Mouse (Mus musculus): Measurements from ENCODE around the gene Rasgrf2. TPM values are rescaled to one million over a fixed set of nuclear protein-coding genes. Genes with fewer than 3 reads are reported as not detected.
A peak's percentile ranks its signal among the peaks of the same experiment; 100 is the strongest.
"Not testable (repeated sequence)": the region's sequence is repeated elsewhere in the genome, so short reads cannot be mapped to it uniquely, and the experiment has no call there.

Gene Rasgrf2
- 0.02 TPM in 1 of 2 replicates, not detected in the other for polyA plus RNA-seq (2016; fragmentation: Nextera tagmentation; extraction: Ambion mirVana)

DNA sequence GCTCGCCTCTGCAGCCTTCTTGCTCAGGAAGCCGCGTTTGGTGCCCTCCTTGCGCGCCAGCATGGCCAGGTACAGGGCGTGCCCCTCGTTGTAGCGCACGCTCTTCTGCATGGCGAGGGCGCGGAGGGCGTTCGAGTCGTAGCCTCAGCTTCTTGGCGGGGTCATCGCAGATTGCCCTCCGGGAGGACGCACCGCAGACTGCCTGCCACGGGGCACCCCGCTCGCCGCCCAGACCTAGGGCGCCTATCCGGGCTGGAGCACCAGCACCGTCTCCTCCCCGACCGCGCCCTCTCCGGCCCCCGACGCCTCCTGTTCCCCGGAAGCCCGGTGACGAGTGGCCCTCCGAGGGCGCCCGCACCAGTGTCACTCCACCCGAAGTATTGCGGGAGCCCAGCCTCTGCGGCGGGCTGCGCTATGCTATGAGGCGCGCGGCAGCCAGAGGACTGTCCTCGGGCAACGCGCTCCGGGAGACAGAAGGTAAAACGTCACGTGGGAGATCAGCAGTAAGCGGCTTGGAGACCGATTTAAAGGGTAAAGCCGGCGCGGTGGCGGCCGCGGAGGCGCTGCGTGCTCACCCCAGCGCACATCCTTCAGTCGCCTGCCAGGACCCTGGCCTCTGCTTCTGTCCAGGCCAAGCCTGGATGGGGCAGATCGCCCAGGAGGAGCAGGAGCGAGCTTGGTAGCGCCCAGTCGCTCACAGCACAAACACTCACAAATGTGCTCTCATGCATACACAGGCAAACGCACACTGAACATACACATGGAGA is at the start of gene Rasgrf2:
TSS of gene Rasgrf2 (minus strand) at position 273 of the 767 bp plus-strand sequence.
- H3K36me3 ChIP-seq (replicated peaks): no peaks in the 10 kb centered on the region
- H3K27ac ChIP-seq: no peak within 1 kb of the TSS
- WGBS: 2% methylated on average over 70 of the region's 70 CpGs
- peaks cover 12% of the 10 kb centered on the region for H3K4me1 ChIP-seq
- H3K4me3 ChIP-seq: peak within 1 kb of the TSS; percentile 63
- no peaks in the 10 kb centered on the region for H3K9me3 ChIP-seq
- peak; percentile 26 for DNase-seq (ENCODE audit: extremely low spot score, low spot score)
- H3K27me3 ChIP-seq (ENCODE audit: poor library complexity, severe bottlenecking): peaks cover 45% of the 10 kb centered on the region

DNA sequence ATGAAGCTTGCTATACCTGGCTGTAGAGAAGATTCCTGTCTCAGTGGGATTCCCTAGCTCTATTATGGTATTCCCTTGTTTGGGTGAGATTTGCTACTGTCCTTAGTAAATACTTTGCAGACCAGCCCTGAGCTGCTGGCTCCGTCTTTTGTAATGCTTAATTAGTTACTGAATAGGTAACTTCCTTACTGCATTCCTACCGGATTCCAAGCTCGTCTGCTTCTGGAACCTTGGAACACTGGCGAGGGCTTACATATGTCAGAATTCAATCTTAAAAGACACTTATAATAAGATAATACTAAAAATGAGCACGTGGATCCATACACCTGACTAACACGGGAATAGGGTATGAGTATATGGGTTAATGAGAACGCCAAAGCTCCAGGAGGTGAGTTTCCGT is 41.2 kb upstream of the Rasgrf2 start:
- DNase-seq (ENCODE audit: extremely low spot score, low spot score); H3K4me3 ChIP-seq; H3K27ac ChIP-seq; H3K4me1 ChIP-seq; H3K36me3 ChIP-seq (replicated peaks); H3K9me3 ChIP-seq; H3K27me3 ChIP-seq (ENCODE audit: poor library complexity, severe bottlenecking): not testable (repeated sequence)
- whole genome bisulfite sequencing: 85% methylated on average over 8 of the region's 8 CpGs

DNA sequence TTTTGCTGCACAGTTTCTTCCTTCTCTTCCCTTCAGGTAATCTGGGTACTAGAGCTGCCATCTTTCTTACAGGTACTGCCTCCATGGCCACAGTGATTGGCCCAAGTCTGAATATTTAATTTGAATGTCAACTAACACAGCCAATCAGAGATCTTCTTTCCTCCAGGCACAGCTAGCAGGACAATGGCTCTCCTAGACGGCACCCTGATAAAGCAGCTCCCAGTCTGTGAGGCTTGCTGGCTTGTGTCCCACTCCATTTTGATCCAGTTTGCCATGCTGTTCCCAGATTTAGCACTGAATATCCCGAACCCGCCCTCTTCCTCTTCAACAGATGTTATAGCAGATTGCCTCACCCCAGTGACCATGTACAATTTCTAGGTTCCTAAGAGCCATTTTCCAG is 19.1 kb upstream of the Rasgrf2 start:
- no peak overlapping the region for H3K27ac ChIP-seq
- H3K36me3 ChIP-seq (replicated peaks): no peaks in the 10 kb centered on the region
- H3K4me1 ChIP-seq: no peaks in the 10 kb centered on the region
- WGBS: 84% methylated on average over 3 of the region's 3 CpGs
- no peaks in the 10 kb centered on the region for H3K27me3 ChIP-seq (ENCODE audit: poor library complexity, severe bottlenecking)
- H3K4me3 ChIP-seq: no peak overlapping the region
- H3K9me3 ChIP-seq: peaks cover 8% of the 10 kb centered on the region
- DNase-seq (ENCODE audit: extremely low spot score, low spot score): no peak

DNA sequence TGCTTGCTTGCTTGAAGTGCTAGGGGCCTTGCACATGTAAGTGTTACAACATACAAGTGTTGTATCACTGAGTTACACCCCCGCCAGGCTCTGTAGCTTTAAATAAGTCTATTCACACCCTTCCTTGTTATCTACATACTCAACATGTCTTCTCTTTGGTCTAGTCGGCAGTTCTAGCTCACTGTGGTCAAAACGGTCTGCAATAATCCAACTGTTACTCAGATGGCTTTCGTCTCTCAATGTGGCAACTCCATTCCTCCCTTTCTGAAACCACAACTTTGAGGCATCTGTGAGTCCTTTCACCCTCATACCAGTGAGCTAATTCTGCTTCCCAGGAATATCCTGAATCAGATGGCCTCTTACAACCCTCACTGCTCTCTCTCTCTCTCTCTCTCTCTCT is 17.4 kb upstream of the Rasgrf2 start:
- Histone ChIP-seq H3K4me1 (no peaks in the 10 kb centered on the region), H3K9me3 (peaks cover 25% of the 10 kb centered on the region), H3K36me3 (replicated peaks) (no peaks in the 10 kb centered on the region), H3K27ac (no peak overlapping the region), H3K4me3 (no peak overlapping the region), H3K27me3 (ENCODE audit: poor library complexity, severe bottlenecking) (no peaks in the 10 kb centered on the region)
- no peak for DNase-seq (ENCODE audit: extremely low spot score, low spot score)
- 86% methylated on average over 4 of the region's 4 CpGs for WGBS

DNA sequence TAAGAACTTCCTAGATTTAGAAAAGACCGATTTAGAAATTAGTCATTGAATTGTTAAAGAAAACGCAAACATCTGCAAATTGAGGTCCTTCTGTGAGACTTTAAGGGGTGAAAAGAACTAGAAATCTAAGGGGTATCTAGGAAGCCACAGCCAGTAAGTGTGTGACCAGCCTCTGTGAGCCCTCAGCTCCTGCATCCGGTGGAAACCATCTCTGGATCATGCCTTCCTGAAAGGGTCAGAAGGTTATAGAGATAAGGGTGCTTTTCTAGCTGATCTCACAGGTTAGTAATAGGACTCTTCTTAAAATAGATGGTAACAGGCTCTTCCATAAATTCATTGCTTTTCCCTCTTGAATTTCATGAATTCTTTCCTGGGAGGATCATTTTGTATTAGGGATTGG is 3.3 kb upstream of the Rasgrf2 start:
- Histone ChIP-seq H3K4me1 (peaks cover 12% of the 10 kb centered on the region), H3K9me3 (no peaks in the 10 kb centered on the region), H3K36me3 (replicated peaks) (no peaks in the 10 kb centered on the region), H3K27me3 (ENCODE audit: poor library complexity, severe bottlenecking) (peaks cover 37% of the 10 kb centered on the region), H3K27ac (no peak overlapping the region), H3K4me3 (no peak overlapping the region)
- DNase-seq (ENCODE audit: extremely low spot score, low spot score): no peak
- WGBS: 91% methylated on average over 3 of the region's 3 CpGs

DNA sequence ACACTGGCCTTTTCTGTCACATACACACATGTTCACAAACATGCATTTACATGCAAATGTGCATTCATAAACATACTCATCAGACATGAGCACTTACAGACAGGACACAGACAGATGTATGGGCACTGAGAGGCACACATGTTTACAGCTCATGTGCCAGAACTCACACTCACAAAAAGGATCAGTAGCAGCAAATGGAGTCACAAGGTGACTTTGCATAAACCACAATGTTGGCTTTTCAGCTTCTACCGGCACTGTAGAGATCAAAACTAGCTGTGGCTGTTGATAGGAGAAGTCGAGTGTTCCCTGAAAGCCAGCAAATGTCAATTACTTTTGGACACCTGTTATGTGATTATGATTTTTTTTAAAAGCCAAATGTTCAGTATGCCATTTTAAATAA is 1.1 kb upstream of the Rasgrf2 start:
- H3K36me3 ChIP-seq (replicated peaks): no peaks in the 10 kb centered on the region
- no peaks in the 10 kb centered on the region for H3K9me3 ChIP-seq
- no peak overlapping the region for H3K4me3 ChIP-seq
- 80% methylated on average over 2 of the region's 2 CpGs for WGBS
- H3K4me1 ChIP-seq: peaks cover 12% of the 10 kb centered on the region
- no peak overlapping the region for H3K27ac ChIP-seq
- DNase-seq (ENCODE audit: extremely low spot score, low spot score): no peak
- H3K27me3 ChIP-seq (ENCODE audit: poor library complexity, severe bottlenecking): peaks cover 45% of the 10 kb centered on the region

DNA sequence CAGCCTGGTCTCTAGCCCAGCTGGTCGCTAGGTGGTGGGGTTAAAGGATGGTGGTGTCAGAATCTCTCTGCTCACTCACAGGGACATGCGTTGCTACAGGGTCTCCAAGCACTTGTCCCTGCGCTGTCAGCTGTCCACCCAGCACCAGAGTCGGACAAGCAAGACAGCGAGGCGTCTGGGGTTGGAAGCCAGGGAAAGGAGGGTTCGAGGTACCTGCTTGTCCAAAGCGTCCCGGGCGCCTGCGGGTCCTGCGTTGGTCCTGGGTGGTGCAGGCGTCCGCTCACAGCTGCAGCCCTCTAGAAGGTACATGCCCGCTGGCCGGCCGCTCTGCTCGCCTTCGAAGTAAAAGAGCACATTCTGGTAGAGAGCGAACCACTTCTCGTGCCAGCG is 467 bp downstream of the Rasgrf2 start:
- 14% methylated on average over 22 of the region's 22 CpGs for WGBS
- peak; percentile 30 for DNase-seq (ENCODE audit: extremely low spot score, low spot score)
- Histone ChIP-seq H3K27ac (no peak overlapping the region), H3K4me3 (peak overlapping the region; percentile 63), H3K4me1 (peaks cover 12% of the 10 kb centered on the region), H3K9me3 (no peaks in the 10 kb centered on the region), H3K27me3 (ENCODE audit: poor library complexity, severe bottlenecking) (peaks cover 45% of the 10 kb centered on the region), H3K36me3 (replicated peaks) (no peaks in the 10 kb centered on the region)

DNA sequence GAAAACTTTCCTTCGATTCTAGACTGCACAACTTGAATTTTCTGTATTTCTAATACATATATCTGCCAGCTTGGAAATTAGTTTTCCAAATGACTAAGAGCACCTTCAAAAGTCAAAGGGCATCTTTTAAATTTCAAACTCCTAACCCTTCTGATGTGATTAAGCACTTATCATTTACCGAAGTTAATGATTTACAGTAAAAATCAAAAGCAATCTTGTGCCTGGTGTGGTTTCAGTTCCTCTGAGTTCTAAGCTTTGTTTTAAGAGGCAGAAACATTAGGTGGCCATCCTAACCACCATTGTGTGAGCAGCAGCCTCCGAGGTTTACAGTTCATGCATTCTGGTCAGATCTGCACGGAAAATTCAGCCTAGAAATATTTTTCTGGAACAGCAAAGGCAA is 1.6 kb downstream of the Rasgrf2 start:
- no peaks in the 10 kb centered on the region for H3K9me3 ChIP-seq
- H3K36me3 ChIP-seq (replicated peaks): no peaks in the 10 kb centered on the region
- no peak overlapping the region for H3K4me3 ChIP-seq
- H3K4me1 ChIP-seq: peaks cover 12% of the 10 kb centered on the region
- no peak overlapping the region for H3K27ac ChIP-seq
- WGBS: 87% methylated on average over 4 of the region's 4 CpGs
- no peak for DNase-seq (ENCODE audit: extremely low spot score, low spot score)
- peaks cover 45% of the 10 kb centered on the region for H3K27me3 ChIP-seq (ENCODE audit: poor library complexity, severe bottlenecking)

DNA sequence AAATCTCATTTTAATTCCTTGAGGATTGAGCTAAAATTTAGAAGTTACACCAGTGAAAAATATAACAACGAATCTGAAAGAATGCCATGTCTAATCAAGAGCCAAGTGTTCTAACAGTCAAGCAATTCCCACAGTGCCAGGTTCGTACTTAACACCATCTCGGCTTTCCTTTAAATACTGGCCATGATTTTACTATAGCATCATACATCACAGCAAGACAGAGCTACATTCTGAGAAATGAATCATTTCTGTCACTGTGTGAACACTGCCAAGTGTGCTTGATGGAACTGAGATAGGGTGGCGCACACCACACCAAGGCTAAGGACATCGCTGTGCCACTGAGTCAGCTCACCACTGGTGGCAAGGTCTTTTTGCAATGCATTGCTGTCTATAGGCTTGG is 5.6 kb downstream of the Rasgrf2 start:
- Histone ChIP-seq H3K4me3 (no peak overlapping the region), H3K4me1 (peaks cover 1% of the 10 kb centered on the region), H3K9me3 (no peaks in the 10 kb centered on the region), H3K27me3 (ENCODE audit: poor library complexity, severe bottlenecking) (peaks cover 19% of the 10 kb centered on the region), H3K36me3 (replicated peaks) (no peaks in the 10 kb centered on the region), H3K27ac (no peak overlapping the region)
- no peak for DNase-seq (ENCODE audit: extremely low spot score, low spot score)
- WGBS: 94% methylated on average over 5 of the region's 5 CpGs

DNA sequence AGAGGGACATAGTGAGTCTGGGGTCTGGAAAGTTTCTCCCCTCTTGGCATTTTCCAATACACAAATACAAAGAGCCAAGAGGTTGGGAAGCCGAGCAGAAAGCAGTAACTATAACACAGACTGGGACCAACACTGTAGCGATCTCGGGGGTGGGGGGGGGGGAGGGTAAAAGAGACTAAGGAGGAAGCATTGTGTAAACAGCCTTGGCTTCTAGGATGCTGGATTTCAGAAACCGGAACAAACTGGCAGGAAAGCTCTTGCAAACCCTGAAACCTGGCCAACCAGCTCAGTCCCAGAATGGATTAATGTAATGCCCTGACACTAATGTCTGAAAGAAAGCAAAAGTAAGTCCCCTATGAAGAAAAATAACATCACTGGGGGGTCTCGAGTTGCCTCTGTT is 11.8 kb downstream of the Rasgrf2 start:
- no peak overlapping the region for H3K27ac ChIP-seq
- DNase-seq (ENCODE audit: extremely low spot score, low spot score): no peak
- no peaks in the 10 kb centered on the region for H3K27me3 ChIP-seq (ENCODE audit: poor library complexity, severe bottlenecking)
- WGBS: 81% methylated on average over 5 of the region's 5 CpGs
- H3K4me1 ChIP-seq: no peaks in the 10 kb centered on the region
- H3K9me3 ChIP-seq: no peaks in the 10 kb centered on the region
- H3K36me3 ChIP-seq (replicated peaks): no peaks in the 10 kb centered on the region
- no peak overlapping the region for H3K4me3 ChIP-seq

DNA sequence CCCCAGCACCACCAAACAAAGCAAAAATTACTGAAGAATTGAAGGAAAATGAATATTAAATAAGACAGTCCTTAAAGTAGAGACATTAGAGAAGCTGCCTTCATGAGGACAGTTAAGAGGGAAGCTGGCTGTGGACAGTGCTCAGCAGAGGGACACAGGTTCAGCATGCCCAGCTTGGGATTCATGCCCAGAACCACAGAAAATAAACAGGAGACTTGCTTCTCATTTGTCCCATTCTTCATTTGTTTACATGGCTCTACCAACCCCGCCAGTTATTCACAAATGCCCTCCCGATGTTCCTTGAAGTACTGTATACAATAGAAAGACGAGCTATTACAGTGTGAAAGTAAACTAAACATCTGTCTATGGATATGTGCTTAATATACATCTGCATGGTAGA is 17.4 kb downstream of the Rasgrf2 start:
- WGBS: 88% methylated on average over 3 of the region's 3 CpGs
- Histone ChIP-seq H3K36me3 (replicated peaks) (no peaks in the 10 kb centered on the region), H3K9me3 (no peaks in the 10 kb centered on the region)

DNA sequence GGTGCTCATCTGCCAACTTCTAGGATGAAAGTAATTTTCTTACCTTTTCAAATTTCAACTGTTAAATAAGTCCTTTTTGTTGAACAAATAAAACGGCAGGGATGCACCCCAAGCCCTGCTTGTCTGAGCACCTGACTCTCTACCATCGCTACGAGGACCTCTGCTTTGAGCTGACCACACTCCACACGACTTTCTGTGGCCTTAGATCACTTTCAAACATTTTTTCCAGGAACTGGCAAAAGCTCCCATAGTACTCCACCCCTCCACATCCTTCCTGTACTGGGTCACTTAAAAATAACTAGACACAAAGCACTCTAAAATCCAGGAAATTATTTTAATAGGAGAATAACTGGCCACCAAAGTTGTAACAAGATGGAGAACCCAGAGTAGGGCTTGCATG is 23.2 kb downstream of the Rasgrf2 start:
- WGBS: 70% methylated on average over 4 of the region's 4 CpGs
- Histone ChIP-seq H3K4me1 (no peaks in the 10 kb centered on the region), H3K9me3 (no peaks in the 10 kb centered on the region), H3K36me3 (replicated peaks) (no peaks in the 10 kb centered on the region), H3K27me3 (ENCODE audit: poor library complexity, severe bottlenecking) (no peaks in the 10 kb centered on the region), H3K27ac (no peak overlapping the region), H3K4me3 (no peak overlapping the region)
- no peak for DNase-seq (ENCODE audit: extremely low spot score, low spot score)

More for the DNA sequence above, 17.4 kb downstream of the Rasgrf2 start:
- no peak for DNase-seq (ENCODE audit: extremely low spot score, low spot score)
- no peaks in the 10 kb centered on the region for H3K27me3 ChIP-seq (ENCODE audit: poor library complexity, severe bottlenecking)
- H3K27ac ChIP-seq: no peak overlapping the region
- no peak overlapping the region for H3K4me3 ChIP-seq
- no peaks in the 10 kb centered on the region for H3K4me1 ChIP-seq

DNA sequence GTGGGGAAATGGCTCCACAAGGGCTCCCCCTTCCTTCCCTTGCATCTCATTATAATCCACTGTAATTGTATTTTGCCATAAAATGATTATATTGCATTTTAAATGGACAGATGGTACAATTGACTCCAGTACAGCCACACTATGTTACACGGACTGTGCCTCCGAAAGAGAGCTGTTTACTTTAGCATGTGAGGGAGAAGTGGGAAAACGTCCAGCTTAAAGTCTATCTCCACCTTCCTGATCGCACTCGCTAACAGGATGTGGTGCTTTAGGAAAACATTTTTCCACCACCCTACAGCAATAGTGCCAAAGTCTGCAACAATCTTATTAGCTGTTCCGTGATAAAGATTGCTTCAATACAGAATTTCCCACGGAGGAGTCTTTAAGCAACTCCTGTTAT is 27.2 kb downstream of the Rasgrf2 start:
- 85% methylated on average over 7 of the region's 7 CpGs for WGBS
- H3K9me3 ChIP-seq: no peaks in the 10 kb centered on the region
- no peaks in the 10 kb centered on the region for H3K27me3 ChIP-seq (ENCODE audit: poor library complexity, severe bottlenecking)
- H3K4me1 ChIP-seq: no peaks in the 10 kb centered on the region
- no peaks in the 10 kb centered on the region for H3K36me3 ChIP-seq (replicated peaks)
- no peak overlapping the region for H3K27ac ChIP-seq
- DNase-seq (ENCODE audit: extremely low spot score, low spot score): no peak
- H3K4me3 ChIP-seq: no peak overlapping the region

DNA sequence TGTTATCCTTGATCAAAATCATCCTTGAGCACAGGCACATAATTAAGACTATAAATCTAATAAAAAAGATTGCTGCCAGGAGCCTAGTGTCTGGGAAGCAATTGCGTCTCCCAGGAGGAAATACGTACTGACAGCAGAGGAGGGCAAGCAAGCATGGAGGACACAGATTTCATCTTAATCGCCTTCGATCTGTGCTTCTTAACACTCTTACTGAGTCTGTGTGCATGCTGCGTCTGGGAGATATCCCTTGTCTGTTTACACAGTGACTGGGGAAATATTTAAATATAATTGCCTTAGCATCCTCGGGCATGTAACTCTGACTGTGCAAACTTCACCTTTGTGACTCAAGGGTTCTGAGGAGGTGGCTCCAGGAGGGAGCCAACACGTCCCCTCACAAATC is 33.0 kb downstream of the Rasgrf2 start:
- Histone ChIP-seq H3K36me3 (replicated peaks) (no peaks in the 10 kb centered on the region), H3K4me3 (no peak overlapping the region), H3K27ac (no peak overlapping the region), H3K9me3 (no peaks in the 10 kb centered on the region), H3K4me1 (no peaks in the 10 kb centered on the region), H3K27me3 (ENCODE audit: poor library complexity, severe bottlenecking) (no peaks in the 10 kb centered on the region)
- WGBS: 89% methylated on average over 7 of the region's 7 CpGs
- DNase-seq (ENCODE audit: extremely low spot score, low spot score): no peak
